Mouse (Mus musculus) spleen, postnatal 10 days (tissue): ENCODE measurements around the gene Spats2.
A peak's percentile ranks its signal among the peaks of the same experiment; 100 is the strongest.
"Not testable (repeated sequence)": the region's sequence is repeated elsewhere in the genome, so short reads cannot be mapped to it uniquely, and the experiment has no call there.

ENCODE experiments used
- DNase-seq, 2 experiments: peaks; one replicate each; pipeline ENCODE4 v3.0.0; 2021 to 2022; ENCODE audit warnings: low spot score in 2 of 2

The Spats2 gene

DNA sequence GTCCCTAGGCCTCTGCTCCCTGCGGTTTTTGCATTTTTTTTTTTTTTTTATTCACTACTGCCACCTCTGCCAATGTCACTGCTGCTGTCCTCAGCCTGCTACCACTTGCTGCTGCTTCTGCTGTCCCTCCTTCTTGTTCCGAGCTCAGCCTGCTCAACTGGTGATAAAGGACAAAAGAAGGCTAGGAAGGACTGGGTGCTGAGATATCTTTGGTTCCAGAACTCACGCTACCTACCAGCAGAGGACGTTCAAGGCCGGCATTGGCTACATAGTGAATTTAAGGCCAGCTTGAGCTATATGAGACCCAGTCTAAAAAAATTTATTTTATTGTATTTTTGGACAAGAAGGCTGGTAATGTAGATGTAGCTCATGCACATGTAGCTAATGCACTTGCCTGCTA, 12.7 kb downstream of the Spats2 start:
- DNase-seq = peak in 1 of 2 experiments; percentile 31

DNA sequence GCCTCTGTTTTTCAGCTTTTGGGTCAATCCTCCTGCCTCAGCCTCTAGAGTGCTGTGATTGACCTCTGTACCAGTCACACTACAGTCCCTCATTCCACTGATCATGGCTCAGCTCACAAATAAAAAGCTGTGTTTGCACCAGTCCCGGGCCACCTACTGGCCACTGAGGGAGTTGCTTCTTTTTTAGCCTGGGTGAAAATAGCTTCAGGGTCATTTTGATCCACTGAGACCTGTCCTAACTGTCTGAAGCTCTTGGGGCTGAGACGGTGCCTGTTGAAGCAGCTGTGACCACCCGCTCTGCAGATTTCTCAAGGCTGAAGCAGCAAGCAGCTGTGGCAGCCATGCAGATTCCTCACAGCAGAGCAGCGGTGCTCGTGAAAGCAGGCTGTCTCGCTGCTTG, 14.0 kb downstream of the Spats2 start:
- DNase-seq = peak; percentile 23 to 69

DNA sequence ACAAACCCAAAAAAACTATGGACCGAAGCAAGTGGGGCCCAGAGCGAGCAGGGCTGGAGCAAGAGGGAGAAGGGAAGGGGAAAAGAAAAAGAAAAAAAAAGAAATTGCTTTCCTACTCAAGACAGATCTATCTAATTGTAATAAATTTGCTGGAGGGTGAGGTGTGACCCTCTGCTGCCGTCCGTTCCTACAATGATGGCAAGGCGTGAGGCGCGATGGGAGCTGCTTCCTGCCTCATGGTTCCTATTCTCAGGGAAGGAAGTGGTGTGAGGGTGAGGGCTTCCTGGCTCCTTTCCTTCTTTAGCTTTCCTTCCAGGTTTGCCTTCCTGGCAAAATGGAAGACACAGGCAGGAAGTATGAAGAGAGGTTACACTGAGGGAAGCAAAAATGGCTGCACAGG, 24.8 kb downstream of the Spats2 start:
- DNase-seq = peak in 1 of 2 experiments; percentile 0

- no peak for DNase-seq
Observed at GRCm38 (mm10) chr15:99151324-99151723, 25.6 kb downstream of the Spats2 start.

GRCm38 (mm10) chr15:99153466-99153865, 27.8 kb downstream of the Spats2 start:
- no peak for DNase-seq

GRCm38 (mm10) chr15:99154515-99154914, 28.8 kb downstream of the Spats2 start:
- not testable (repeated sequence) for DNase-seq

GRCm38 (mm10) chr15:99163512-99164365, 38.0 kb downstream of the Spats2 start:
- DNase-seq = no peak

DNA sequence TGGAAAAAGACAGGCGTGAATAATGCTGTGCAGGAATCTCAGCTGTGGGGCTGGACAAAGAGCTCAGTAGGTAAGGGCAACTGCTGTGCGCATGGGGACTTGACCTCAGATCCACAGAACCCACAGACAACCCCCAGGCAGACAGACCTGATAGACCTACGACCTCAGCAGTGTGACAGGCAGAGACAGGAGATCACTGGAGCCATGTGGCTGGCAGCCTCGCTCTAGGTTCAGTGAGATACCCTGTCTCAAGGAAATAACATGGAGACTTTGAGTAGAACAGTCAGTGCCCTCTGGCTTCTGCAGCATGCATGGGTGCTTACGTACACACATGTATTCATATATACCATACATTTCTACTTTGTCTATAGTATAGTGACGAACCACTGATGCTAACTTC, 46.4 kb downstream of the Spats2 start:
- no peak for DNase-seq

DNA sequence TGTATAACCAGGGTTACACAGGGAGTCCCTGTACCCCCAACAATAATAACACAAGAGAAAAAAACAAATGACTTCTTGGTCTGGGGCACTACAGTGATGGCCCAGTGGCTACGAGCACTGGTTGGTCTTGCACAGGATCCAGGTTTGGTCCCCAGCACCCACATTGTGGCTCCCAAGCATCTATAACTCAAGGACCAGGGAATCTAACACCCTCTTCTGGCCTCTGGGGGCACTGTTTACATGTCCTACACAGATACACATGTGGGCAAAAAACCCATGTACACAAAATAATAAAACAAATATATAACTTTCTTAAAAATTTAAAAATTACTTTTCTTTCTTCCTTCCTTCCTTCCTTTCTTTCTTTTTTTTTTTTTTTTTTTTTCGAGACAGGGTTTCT, 53.9 kb downstream of the Spats2 start:
- DNase-seq = no peak

GRCm38 (mm10) chr15:99184217-99184914, 58.6 kb downstream of the Spats2 start:
- DNase-seq = no peak

GRCm38 (mm10) chr15:99194358-99194757, 68.6 kb downstream of the Spats2 start:
- DNase-seq = no peak

GRCm38 (mm10) chr15:99195043-99195442, 69.3 kb downstream of the Spats2 start:
- DNase-seq = no peak

DNA sequence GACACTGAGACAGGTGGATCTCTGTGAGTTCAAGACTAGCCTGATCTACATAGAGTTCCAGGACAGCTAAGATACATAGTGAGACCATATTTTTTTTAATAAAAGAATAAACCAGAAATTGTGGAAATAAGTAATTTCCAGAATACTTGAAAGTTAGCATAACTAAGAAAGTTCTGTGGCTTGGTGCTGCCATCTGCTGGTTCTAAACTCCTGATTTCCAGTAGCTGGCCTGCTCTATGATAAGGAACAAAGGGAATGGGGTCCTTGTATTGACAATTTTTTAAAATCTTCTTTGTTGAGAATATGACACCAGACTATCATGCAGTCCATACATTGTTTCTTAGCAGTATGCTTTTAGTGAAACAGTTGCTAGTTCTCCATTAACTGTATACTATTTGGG, 73.0 kb downstream of the Spats2 start:
- peak in 1 of 2 experiments; percentile 46 for DNase-seq

DNA sequence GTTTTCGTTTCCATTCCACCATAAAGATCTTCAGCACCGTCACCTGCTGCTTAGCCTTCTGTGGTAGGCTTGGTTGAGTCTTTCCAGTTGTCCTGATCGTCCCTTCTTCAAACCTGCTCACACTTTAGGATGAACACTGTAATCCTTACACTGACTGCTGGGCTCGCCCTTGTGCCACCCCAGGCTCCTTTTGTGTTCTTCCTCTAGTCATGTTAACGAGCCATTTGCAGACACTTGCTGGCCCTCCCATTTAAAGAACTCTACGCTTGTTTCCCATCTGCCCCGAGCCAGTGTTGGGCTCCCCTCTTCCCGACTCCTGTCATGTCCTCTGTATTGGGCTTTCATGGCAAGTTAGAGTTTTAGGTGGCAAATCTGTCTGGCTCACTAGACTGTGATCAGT, 80.2 kb downstream of the Spats2 start:
- DNase-seq = no peak

GRCm38 (mm10) chr15:99213183-99213582, 87.5 kb downstream of the Spats2 start:
- DNase-seq = no peak

GRCm38 (mm10) chr15:99214941-99215340, 89.2 kb downstream of the Spats2 start:
- peak in 1 of 2 experiments; percentile 53 for DNase-seq

- no peak for DNase-seq
Observed at GRCm38 (mm10) chr15:99215741-99216463, 90.2 kb downstream of the Spats2 start.

DNA sequence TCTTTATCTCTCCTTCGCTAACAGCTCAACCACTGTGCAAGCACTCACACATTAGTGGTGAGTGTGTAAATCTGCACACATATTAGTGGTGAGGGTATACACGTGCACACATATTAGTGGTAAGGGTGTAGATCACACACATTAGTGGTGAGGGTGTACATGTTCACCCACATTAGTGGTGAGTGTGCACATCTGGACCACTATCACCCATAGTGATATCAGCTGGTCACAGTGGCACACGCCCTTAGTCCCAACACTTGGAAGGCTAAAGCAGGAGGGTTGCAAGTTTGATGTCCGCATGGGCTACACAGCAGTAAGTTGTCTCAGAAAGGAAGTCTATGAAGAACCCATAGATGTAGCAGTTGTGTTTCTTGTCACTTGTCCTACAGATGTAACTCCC, 91.9 kb downstream of the Spats2 start:
- DNase-seq = no peak

- no peak for DNase-seq
Observed at GRCm38 (mm10) chr15:99221315-99221952, 95.7 kb downstream of the Spats2 start.

DNA sequence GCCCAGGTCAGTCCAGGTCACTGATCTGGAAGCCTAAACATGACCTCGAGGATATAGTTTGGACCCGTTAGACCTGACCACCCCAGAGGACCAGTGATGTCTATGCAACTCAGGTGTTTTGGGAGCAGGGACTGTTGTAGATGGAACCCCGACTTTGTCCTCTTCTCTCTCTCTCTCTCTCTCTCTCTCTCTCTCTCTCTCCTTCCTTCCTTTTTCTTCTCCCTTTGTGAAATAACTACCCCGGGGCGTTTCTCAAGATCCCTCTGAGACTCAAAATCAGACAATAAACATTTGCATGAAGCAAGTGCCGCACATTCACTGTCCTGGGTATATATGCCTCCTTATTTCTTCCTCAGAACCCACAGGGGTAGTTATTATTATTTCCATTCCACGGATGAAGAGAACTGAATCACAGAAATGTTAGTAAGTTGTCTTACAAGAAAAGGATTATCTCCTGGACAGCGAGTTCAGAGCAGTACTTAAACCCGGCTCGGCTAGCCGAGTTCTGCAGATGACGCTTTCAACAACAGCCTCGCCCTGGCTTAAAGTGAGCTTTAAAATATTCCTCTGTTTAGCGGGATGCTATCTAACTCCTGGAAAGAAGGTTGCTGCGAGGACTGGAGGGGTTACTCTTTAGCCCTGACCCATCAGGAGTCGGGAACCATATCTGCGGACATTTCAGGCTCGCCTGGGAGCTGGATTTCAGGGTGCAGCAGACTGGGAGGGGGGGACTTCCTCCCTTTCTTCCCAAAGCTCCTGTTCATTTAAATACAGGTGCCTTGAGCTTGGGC, 97.3 kb downstream of the Spats2 start:
- DNase-seq = no peak

DNA sequence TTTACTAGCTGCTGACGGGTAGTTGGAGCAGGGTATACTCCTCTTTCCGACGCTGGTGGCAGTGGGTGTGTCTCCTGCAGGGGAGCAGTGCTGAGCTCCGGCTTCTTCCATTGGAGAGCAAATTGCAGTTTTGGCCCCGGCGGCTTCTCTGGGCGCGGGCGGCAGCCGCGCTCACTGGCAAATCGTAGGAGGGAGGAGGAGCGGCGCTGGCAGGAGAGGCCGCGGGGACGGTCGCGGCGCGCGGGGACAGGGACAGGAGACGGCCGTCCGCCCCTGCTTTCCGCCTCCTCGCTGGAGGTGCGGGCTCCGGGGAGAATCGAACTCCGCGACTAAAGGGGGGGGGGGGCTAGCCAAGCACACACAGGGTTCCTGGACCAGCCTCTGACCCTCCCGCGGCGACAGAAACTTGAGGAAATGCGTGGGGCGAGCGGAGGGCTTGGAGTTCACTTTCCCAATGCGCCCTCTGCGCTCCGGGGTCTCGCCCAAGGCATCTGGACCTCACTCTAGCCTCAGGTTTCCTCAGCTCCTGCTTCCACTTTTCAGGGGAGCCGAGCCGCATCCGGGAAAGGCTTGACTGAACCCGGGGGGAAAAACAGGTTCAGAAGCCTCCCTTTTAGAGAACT, 98.0 kb downstream of the Spats2 start:
- peak in 1 of 2 experiments; percentile 38 for DNase-seq
